Mouse (Mus musculus) erythroblast, embryonic 14.5 days (primary cell): ENCODE measurements around the gene Car8. TPM values are rescaled to one million over a fixed set of nuclear protein-coding genes. Genes with fewer than 3 reads are reported as not detected.

ENCODE experiments used
- H3K27me3 ChIP-seq: 2 replicates; pipeline ENCODE4 v1.6.1; 2012; ENCODE audit warnings: inconsistent platforms; ENCODE audit not compliant: control insufficient read depth
- H3K36me3 ChIP-seq: 2 replicates; pipeline ENCODE4 v1.6.1; 2012; ENCODE audit warnings: mild to moderate bottlenecking, inconsistent platforms; ENCODE audit not compliant: control insufficient read depth
- H3K4me1 ChIP-seq: 2 replicates; pipeline ENCODE4 v1.6.1; 2012; ENCODE audit warnings: inconsistent platforms; ENCODE audit not compliant: control insufficient read depth
- H3K4me3 ChIP-seq: replicated peaks from 2 replicates; pipeline ENCODE3; 2012; ENCODE audit warnings: moderate library complexity, mild to moderate bottlenecking, inconsistent platforms
- H3K9me3 ChIP-seq: 2 replicates; pipeline ENCODE4 v1.6.1; 2012; ENCODE audit warnings: low read length, inconsistent platforms, mixed read lengths; ENCODE audit not compliant: control insufficient read depth
- GATA1 ChIP-seq: IDR thresholded peaks from 2 replicates; pipeline ENCODE4 v1.6.1; 2012; ENCODE audit warnings: low read length, inconsistent platforms, mixed read lengths
- TAL1 ChIP-seq: IDR thresholded peaks from 3 replicates; pipeline ENCODE4 v1.6.1; 2012; ENCODE audit warnings: low read length, inconsistent platforms, mixed read lengths
- polyA plus RNA-seq: library from polyadenylated mRNA; stranded (reverse); fragments of >175 nt; gene quantifications from 2 replicates; pipeline ENCODE4 v1.2.3, GENCODE M21; 2012

Gene Car8
- polyA plus RNA-seq, 1 experiment = not detected

- Histone ChIP-seq H3K36me3 (no peaks in the 10 kb centered on the region), H3K9me3 (no peaks in the 10 kb centered on the region), H3K4me1 (no peaks in the 10 kb centered on the region), H3K27me3 (no peaks in the 10 kb centered on the region), H3K4me3 (no peak overlapping the region)
- TF ChIP-seq GATA1 (no peak), TAL1 (no peak)
Observed at GRCm38 (mm10) chr4:8207924-8208323, 30.9 kb downstream of the Car8 start.

- H3K9me3 ChIP-seq = no peaks in the 10 kb centered on the region
- H3K4me3 ChIP-seq = no peak overlapping the region
- no peaks in the 10 kb centered on the region for H3K27me3 ChIP-seq
- H3K36me3 ChIP-seq = no peaks in the 10 kb centered on the region
- TF ChIP-seq GATA1 = no peak
- TF ChIP-seq TAL1 = no peak
- no peaks in the 10 kb centered on the region for H3K4me1 ChIP-seq
Observed at GRCm38 (mm10) chr4:8206918-8207573, 31.8 kb downstream of the Car8 start.

DNA sequence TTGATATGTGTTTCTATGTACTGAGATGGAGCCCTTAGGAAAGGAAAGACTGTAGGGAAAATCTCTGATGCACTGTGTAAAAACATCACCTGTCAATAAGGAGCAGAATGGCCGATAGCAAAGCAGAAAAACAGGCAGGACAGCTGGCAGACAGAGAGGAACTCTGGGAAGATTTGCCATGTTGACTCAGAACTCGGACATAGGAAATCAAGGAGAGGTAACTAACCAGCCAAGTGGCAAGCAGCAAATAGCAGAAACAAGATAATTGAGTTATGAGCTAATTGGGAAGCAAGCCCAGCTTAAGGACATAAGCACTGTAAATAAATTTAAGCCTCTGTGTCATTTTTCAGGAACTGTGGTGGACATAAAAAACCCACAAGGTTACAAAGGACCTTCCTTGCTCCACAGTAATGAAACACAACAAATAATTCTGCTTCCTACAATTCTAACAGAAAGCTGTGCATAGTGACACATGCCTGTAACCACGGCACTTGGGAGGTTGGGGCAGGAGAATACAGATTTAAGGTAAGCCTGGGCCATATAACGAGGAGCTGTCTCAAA is 33.7 kb downstream of the Car8 start:
- H3K27me3 ChIP-seq = no peaks in the 10 kb centered on the region
- H3K9me3 ChIP-seq = no peaks in the 10 kb centered on the region
- no peak overlapping the region for H3K4me3 ChIP-seq
- H3K36me3 ChIP-seq = no peaks in the 10 kb centered on the region
- H3K4me1 ChIP-seq = peaks cover under 1% of the 10 kb centered on the region; the same call in 1 of the 2 replicates
- TF ChIP-seq GATA1 (no peak), TAL1 (no peak)

- H3K36me3 ChIP-seq = no peaks in the 10 kb centered on the region
- no peaks in the 10 kb centered on the region for H3K9me3 ChIP-seq
- no peaks in the 10 kb centered on the region for H3K27me3 ChIP-seq
- no peak overlapping the region for H3K4me3 ChIP-seq
- H3K4me1 ChIP-seq = peaks cover 3% of the 10 kb centered on the region; the same call in 1 of the 2 replicates
- TF ChIP-seq GATA1 = no peak
- TF ChIP-seq TAL1 = no peak
Observed at GRCm38 (mm10) chr4:8203367-8203766, 35.5 kb downstream of the Car8 start.

GRCm38 (mm10) chr4:8201631-8202030 is 37.2 kb downstream of the Car8 start:
- TF ChIP-seq GATA1 (no peak), TAL1 (no peak)
- Histone ChIP-seq H3K27me3 (no peaks in the 10 kb centered on the region), H3K36me3 (no peaks in the 10 kb centered on the region), H3K4me3 (no peak overlapping the region), H3K4me1 (peaks cover 3% of the 10 kb centered on the region; the same call in 1 of the 2 replicates), H3K9me3 (no peaks in the 10 kb centered on the region)

GRCm38 (mm10) chr4:8200081-8200480 is 38.8 kb downstream of the Car8 start:
- H3K36me3 ChIP-seq = no peaks in the 10 kb centered on the region
- H3K27me3 ChIP-seq = no peaks in the 10 kb centered on the region
- H3K9me3 ChIP-seq = no peaks in the 10 kb centered on the region
- TF ChIP-seq GATA1 (no peak), TAL1 (no peak)
- H3K4me3 ChIP-seq = no peak overlapping the region
- H3K4me1 ChIP-seq = peaks cover 3% of the 10 kb centered on the region; the same call in 1 of the 2 replicates

DNA sequence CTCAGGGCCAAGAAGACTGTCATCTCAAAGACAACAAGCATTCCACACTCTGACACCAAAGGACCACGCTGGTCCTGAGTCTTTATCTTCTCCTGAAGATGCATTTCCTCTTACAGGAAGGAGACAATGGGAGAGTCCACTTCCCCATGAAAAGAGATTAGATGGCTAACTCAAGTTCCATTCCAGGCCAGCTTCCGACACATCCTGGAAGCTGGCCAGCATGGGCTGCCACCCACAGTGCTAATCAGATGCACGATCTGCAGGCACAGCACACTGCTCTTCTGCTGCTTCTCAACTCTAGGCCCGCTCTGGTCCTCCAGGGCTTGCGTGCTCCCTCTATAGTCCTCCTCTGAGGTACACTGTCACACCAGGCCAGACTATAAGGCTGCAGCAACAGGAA is 40.8 kb downstream of the Car8 start:
- Histone ChIP-seq H3K9me3 (no peaks in the 10 kb centered on the region), H3K36me3 (no peaks in the 10 kb centered on the region), H3K4me3 (no peak overlapping the region), H3K4me1 (peaks cover 3% of the 10 kb centered on the region; the same call in 1 of the 2 replicates), H3K27me3 (no peaks in the 10 kb centered on the region)
- TF ChIP-seq TAL1 (no peak), GATA1 (no peak)

DNA sequence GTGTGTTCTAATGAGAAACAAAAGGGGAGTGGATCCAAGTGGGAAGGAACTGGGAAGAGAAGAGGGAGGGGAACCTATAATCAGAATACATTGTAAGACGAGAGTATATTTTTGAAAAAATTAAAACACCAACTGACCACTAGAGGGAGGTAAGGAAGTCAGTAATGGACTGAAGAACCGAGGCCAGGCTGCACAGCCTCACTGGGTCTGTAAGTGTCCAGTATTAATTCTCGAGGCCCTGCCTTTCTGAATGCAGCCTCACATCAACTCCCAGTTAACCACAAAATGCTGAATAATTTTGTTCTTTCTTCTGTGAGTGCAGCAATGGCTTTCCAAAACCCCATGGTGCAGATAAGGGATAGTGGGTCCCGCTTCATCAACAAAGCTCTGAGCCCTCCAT is 48.4 kb downstream of the Car8 start:
- Histone ChIP-seq H3K27me3 (no peaks in the 10 kb centered on the region), H3K9me3 (no peaks in the 10 kb centered on the region), H3K36me3 (no peaks in the 10 kb centered on the region), H3K4me1 (no peaks in the 10 kb centered on the region), H3K4me3 (no peak overlapping the region)
- TF ChIP-seq TAL1 = no peak
- no peak for TF ChIP-seq GATA1

- no peaks in the 10 kb centered on the region for H3K9me3 ChIP-seq
- no peak overlapping the region for H3K4me3 ChIP-seq
- no peaks in the 10 kb centered on the region for H3K36me3 ChIP-seq
- TF ChIP-seq TAL1 (no peak), GATA1 (no peak)
- H3K4me1 ChIP-seq = no peaks in the 10 kb centered on the region
- no peaks in the 10 kb centered on the region for H3K27me3 ChIP-seq
Observed at GRCm38 (mm10) chr4:8186921-8187687, 51.7 kb downstream of the Car8 start.
